Mouse (Mus musculus) liver, embryonic 11.5 days (tissue): ENCODE measurements around the gene Syn3. TPM values are rescaled to one million over a fixed set of nuclear protein-coding genes. Genes with fewer than 3 reads are reported as not detected.
A peak's percentile ranks its signal among the peaks of the same experiment; 100 is the strongest.

Experiments
- ATAC-seq: fragments of 200-750 bp; cut with Nextera tagmentation; replicated peaks from 2 replicates; pipeline ENCODE4 v1.8.0; 2017; ENCODE audit warnings: moderate number of reproducible peaks, mild to moderate bottlenecking, moderate TSS enrichment, moderate library complexity; ENCODE audit not compliant: low FRiP score
- DNase-seq: peaks from one replicate; pipeline ENCODE4 v3.0.0-alpha.2; 2017; ENCODE audit warnings: low spot score
- H3K27ac ChIP-seq: fragments of 300-500 bp; sonication (generic); 2 replicates; pipeline ENCODE4 v1.5.1; 2014; ENCODE audit warnings: mild to moderate bottlenecking, low read depth, low read length, control low read depth
- H3K27me3 ChIP-seq: fragments of 300-500 bp; sonication (generic); replicated peaks from 2 replicates; pipeline ENCODE4 v1.6.1; 2014; ENCODE audit warnings: low read length, mixed read lengths; ENCODE audit not compliant: control insufficient read depth, insufficient read depth
- H3K36me3 ChIP-seq: fragments of 300-500 bp; sonication (generic); 2 replicates; pipeline ENCODE4 v1.6.1; 2014; ENCODE audit warnings: mild to moderate bottlenecking, low read length, moderate library complexity, mixed read lengths; ENCODE audit not compliant: control insufficient read depth, insufficient read depth
- H3K4me1 ChIP-seq: fragments of 300-500 bp; sonication (generic); replicated peaks from 2 replicates; pipeline ENCODE4 v1.6.1; 2014; ENCODE audit warnings: low read length, mixed read lengths; ENCODE audit not compliant: control insufficient read depth, insufficient read depth
- H3K4me2 ChIP-seq: fragments of 300-500 bp; sonication (generic); 2 replicates; pipeline ENCODE4 v1.6.1; 2014; ENCODE audit warnings: mild to moderate bottlenecking, control low read depth, moderate library complexity
- H3K4me3 ChIP-seq: fragments of 300-500 bp; sonication (generic); 2 replicates; pipeline ENCODE4 v1.5.1; 2014; ENCODE audit warnings: low read depth, low read length, control low read depth
- H3K9ac ChIP-seq: fragments of 300-500 bp; sonication (generic); 2 replicates; pipeline ENCODE4 v1.6.1; 2014; ENCODE audit warnings: low read depth, low read length, control low read depth
- H3K9me3 ChIP-seq: fragments of 300-500 bp; sonication (generic); 2 replicates; pipeline ENCODE4 v1.6.1; 2016; ENCODE audit warnings: low read length, inconsistent platforms, mixed read lengths; ENCODE audit not compliant: control insufficient read depth
- WGBS: fragments of 180-500 bp; shearing (Covaris S2); extraction: QIAGEN DNeasy Blood & Tissue Kit; methylation state at CpG from one replicate; pipeline ENCODE4 v1.1.7; 2014; 5-methylcytosine and 5-hydroxymethylcytosine counted together
- polyA plus RNA-seq: library from polyadenylated mRNA; unstranded; fragments of >200 nt; fragmentation: Nextera tagmentation; extraction: Ambion mirVana; gene quantifications from 2 replicates; pipeline ENCODE4 v1.2.1, GENCODE M21; 2014

Gene Syn3
- polyA plus RNA-seq, 1 experiment from 2014 or later = 0.58 TPM

DNA sequence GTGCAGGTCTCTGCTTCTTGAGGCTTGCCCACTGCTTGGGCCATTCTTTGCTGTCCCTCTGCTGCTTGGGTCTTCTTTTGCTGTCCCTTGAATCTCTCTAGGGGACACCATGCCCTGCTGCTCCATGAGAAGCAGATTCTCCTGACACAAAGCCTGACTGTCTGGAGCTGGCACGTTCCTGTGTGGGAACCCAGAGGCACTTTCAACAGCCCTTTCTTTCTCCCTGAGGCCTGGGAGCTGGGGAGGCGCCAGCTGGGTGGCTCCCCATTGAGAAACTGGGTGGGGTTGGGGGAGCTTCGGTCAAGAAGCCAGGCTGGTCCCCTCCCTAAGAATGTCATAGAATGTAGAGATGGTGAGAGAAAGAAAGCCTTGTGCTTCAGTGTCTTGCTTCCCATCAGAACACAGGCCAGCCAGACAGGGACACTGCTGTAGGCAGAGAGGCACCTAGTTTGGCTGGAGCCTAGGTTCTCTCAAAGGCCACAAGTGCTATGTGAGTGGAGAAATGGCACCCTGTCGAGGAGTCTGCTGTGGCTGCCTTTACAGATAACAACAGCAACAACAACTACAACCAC, 304.7 kb downstream of the Syn3 start:
- WGBS = 60% methylated on average over 4 of the region's 4 CpGs

GRCm38 (mm10) chr10:86188614-86189013, 310.1 kb downstream of the Syn3 start:
- Histone ChIP-seq H3K4me1 (no peaks in the 10 kb centered on the region), H3K27ac (no peak overlapping the region), H3K4me2 (no peak overlapping the region), H3K9ac (no peak overlapping the region), H3K36me3 (no peaks in the 10 kb centered on the region), H3K27me3 (no peaks in the 10 kb centered on the region), H3K4me3 (no peak overlapping the region), H3K9me3 (no peaks in the 10 kb centered on the region)
- DNase-seq (no peak), ATAC-seq (no peak)
- WGBS = 68% methylated on average over 4 of the region's 4 CpGs

More for the DNA sequence above, 304.7 kb downstream of the Syn3 start:
- Histone ChIP-seq H3K9ac (no peak overlapping the region), H3K4me3 (no peak overlapping the region), H3K4me1 (no peaks in the 10 kb centered on the region), H3K27ac (no peak overlapping the region), H3K9me3 (no peaks in the 10 kb centered on the region), H3K4me2 (no peak overlapping the region), H3K36me3 (no peaks in the 10 kb centered on the region), H3K27me3 (no peaks in the 10 kb centered on the region)
- no peak for ATAC-seq
- DNase-seq = no peak

GRCm38 (mm10) chr10:86187881-86188280, 310.8 kb downstream of the Syn3 start:
- ATAC-seq (no peak), DNase-seq (no peak)
- 83% methylated on average over 5 of the region's 5 CpGs for WGBS
- H3K4me1 ChIP-seq = no peaks in the 10 kb centered on the region
- H3K27ac ChIP-seq = no peak overlapping the region
- H3K4me2 ChIP-seq = no peak overlapping the region
- no peak overlapping the region for H3K9ac ChIP-seq
- no peak overlapping the region for H3K4me3 ChIP-seq
- no peaks in the 10 kb centered on the region for H3K9me3 ChIP-seq
- no peaks in the 10 kb centered on the region for H3K36me3 ChIP-seq
- no peaks in the 10 kb centered on the region for H3K27me3 ChIP-seq

GRCm38 (mm10) chr10:86183148-86183885, 315.4 kb downstream of the Syn3 start:
- no peak overlapping the region for H3K27ac ChIP-seq
- H3K4me1 ChIP-seq = no peaks in the 10 kb centered on the region
- DNase-seq (no peak), ATAC-seq (no peak)
- H3K9me3 ChIP-seq = no peaks in the 10 kb centered on the region
- no peak overlapping the region for H3K9ac ChIP-seq
- H3K36me3 ChIP-seq = no peaks in the 10 kb centered on the region
- no peaks in the 10 kb centered on the region for H3K27me3 ChIP-seq
- H3K4me3 ChIP-seq = no peak overlapping the region
- H3K4me2 ChIP-seq = no peak overlapping the region
- 54% methylated on average over 8 of the region's 8 CpGs for WGBS

- Histone ChIP-seq H3K27ac (no peak overlapping the region), H3K27me3 (no peaks in the 10 kb centered on the region), H3K4me1 (no peaks in the 10 kb centered on the region), H3K9me3 (no peaks in the 10 kb centered on the region), H3K36me3 (no peaks in the 10 kb centered on the region), H3K4me2 (no peak overlapping the region), H3K4me3 (no peak overlapping the region), H3K9ac (no peak overlapping the region)
- DNase-seq (peak; percentile 34), ATAC-seq (no peak)
- 41% methylated on average over 3 of the region's 3 CpGs for WGBS
These were observed 316.4 kb downstream of the Syn3 start for GRCm38 (mm10) chr10:86182183-86182805.

- no peak overlapping the region for H3K9ac ChIP-seq
- H3K4me3 ChIP-seq = no peak overlapping the region
- DNase-seq (no peak), ATAC-seq (no peak)
- no peak overlapping the region for H3K4me2 ChIP-seq
- H3K4me1 ChIP-seq = no peaks in the 10 kb centered on the region
- no peaks in the 10 kb centered on the region for H3K36me3 ChIP-seq
- WGBS = 75% methylated on average over 2 of the region's 2 CpGs
- no peaks in the 10 kb centered on the region for H3K27me3 ChIP-seq
- H3K9me3 ChIP-seq = no peaks in the 10 kb centered on the region
- no peak overlapping the region for H3K27ac ChIP-seq
These were observed 322.3 kb downstream of the Syn3 start for GRCm38 (mm10) chr10:86176411-86176810.

- Histone ChIP-seq H3K27ac (no peak overlapping the region), H3K4me1 (no peaks in the 10 kb centered on the region), H3K36me3 (no peaks in the 10 kb centered on the region), H3K9ac (no peak overlapping the region), H3K4me2 (no peak overlapping the region), H3K4me3 (no peak overlapping the region), H3K9me3 (no peaks in the 10 kb centered on the region), H3K27me3 (no peaks in the 10 kb centered on the region)
- ATAC-seq (no peak), DNase-seq (no peak)
- 64% methylated on average over 6 of the region's 6 CpGs for WGBS
These were observed 324.7 kb downstream of the Syn3 start for GRCm38 (mm10) chr10:86174017-86174416.

GRCm38 (mm10) chr10:86173284-86173683, 325.4 kb downstream of the Syn3 start:
- Histone ChIP-seq H3K4me2 (no peak overlapping the region), H3K27ac (no peak overlapping the region), H3K27me3 (no peaks in the 10 kb centered on the region), H3K9ac (no peak overlapping the region), H3K36me3 (no peaks in the 10 kb centered on the region), H3K4me3 (no peak overlapping the region), H3K4me1 (no peaks in the 10 kb centered on the region), H3K9me3 (no peaks in the 10 kb centered on the region)
- 83% methylated on average over 4 of the region's 4 CpGs for WGBS
- no peak for DNase-seq
- no peak for ATAC-seq

DNA sequence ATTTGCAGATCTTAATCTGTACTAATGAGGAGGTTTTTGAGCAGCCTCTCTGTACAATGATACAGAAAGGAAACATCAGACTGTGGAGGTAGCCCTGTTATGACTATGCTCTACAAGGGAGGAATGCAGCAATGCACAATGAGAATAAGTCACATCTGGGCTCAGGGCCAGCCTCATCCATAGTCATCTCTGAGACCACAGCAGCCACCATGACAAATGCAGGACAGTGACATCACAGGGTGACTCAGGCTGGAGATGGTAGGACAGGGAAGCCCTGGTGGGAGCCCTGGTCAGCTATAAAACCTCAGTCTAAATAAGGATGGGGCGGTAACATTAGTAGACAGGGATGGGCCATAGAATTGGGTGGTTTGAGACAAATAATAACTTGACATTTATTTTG, 327.4 kb downstream of the Syn3 start:
- H3K4me1 ChIP-seq = 0 out of 2 replicates have a peak, but pooled peaks cover 4% of the 10 kb centered on the region
- ATAC-seq = no peak
- H3K27me3 ChIP-seq = no peaks in the 10 kb centered on the region
- no peaks in the 10 kb centered on the region for H3K36me3 ChIP-seq
- no peak overlapping the region for H3K27ac ChIP-seq
- 96% methylated on average over 1 of the region's 1 CpGs for WGBS
- H3K9ac ChIP-seq = no peak overlapping the region
- H3K4me3 ChIP-seq = no peak overlapping the region
- H3K9me3 ChIP-seq = no peaks in the 10 kb centered on the region
- DNase-seq = no peak
- H3K4me2 ChIP-seq = no peak overlapping the region
